Mouse (Mus musculus) bone marrow, adult 2 months (tissue): ENCODE measurements around the gene Fyn. TPM values are rescaled to one million over a fixed set of nuclear protein-coding genes. Genes with fewer than 3 reads are reported as not detected.

Experiments used
- H3K27ac ChIP-seq: fragments of 200-500 bp; 2 replicates; pipeline ENCODE4 v1.5.1; 2012; ENCODE audit warnings: low read depth, mild to moderate bottlenecking, control low read depth, inconsistent platforms, low read length; ENCODE audit not compliant: control insufficient read depth, poor library complexity, insufficient read depth
- H3K4me1 ChIP-seq: fragments of 200-500 bp; 2 replicates; pipeline ENCODE4 v1.6.1; 2011; ENCODE audit warnings: low read length; ENCODE audit not compliant: control insufficient read depth, insufficient read depth
- H3K4me3 ChIP-seq: fragments of 200-500 bp; replicated peaks from 2 replicates; pipeline ENCODE3; 2011; ENCODE audit warnings: mild to moderate bottlenecking, low read depth, low read length, control low read depth; ENCODE audit not compliant: control insufficient read depth
- CTCF ChIP-seq: fragments of 200-500 bp; IDR thresholded peaks from 2 replicates; pipeline ENCODE4 v1.5.1; 2011; ENCODE audit warnings: low read length, control low read depth; ENCODE audit not compliant: control insufficient read depth, insufficient read depth
- POLR2A ChIP-seq: fragments of 200-500 bp; IDR thresholded peaks from 2 replicates; pipeline ENCODE4 v1.6.1; 2011; ENCODE audit warnings: low read depth, mild to moderate bottlenecking, control low read depth, low read length, borderline replicate concordance; ENCODE audit not compliant: control insufficient read depth
- WGBS: fragments of 180-500 bp; shearing (Covaris S2); methylation state at CpG from one replicate; pipeline ENCODE4 v1.1.7; 2018; 5-methylcytosine and 5-hydroxymethylcytosine counted together
- polyA plus RNA-seq: library from polyadenylated mRNA; stranded (reverse); fragments of >200 nt; gene quantifications from 2 replicates; pipeline ENCODE4 v1.2.4, GENCODE M21; 2011; ENCODE audit warnings: low replicate concordance; ENCODE audit not compliant: missing spikeins, insufficient read depth, insufficient read length

The Fyn gene
- polyA plus RNA-seq, 1 experiment = 32.3 TPM

GRCm38 (mm10) chr10:39509937-39510336 lies 141.3 kb downstream of the Fyn start:
- no peaks in the 10 kb centered on the region for H3K4me1 ChIP-seq
- no peak overlapping the region for H3K4me3 ChIP-seq
- TF ChIP-seq CTCF (no peak), POLR2A (no peak)
- no peak overlapping the region for H3K27ac ChIP-seq
- 86% methylated on average over 8 of the region's 8 CpGs for WGBS

GRCm38 (mm10) chr10:39512631-39513314 lies 144.1 kb downstream of the Fyn start:
- no peaks in the 10 kb centered on the region for H3K4me1 ChIP-seq
- H3K27ac ChIP-seq = no peak overlapping the region
- H3K4me3 ChIP-seq = no peak overlapping the region
- WGBS = 87% methylated on average over 14 of the region's 14 CpGs
- TF ChIP-seq CTCF = no peak
- TF ChIP-seq POLR2A = no peak

- H3K27ac ChIP-seq = no peak overlapping the region
- WGBS = 83% methylated on average over 8 of the region's 8 CpGs
Measured at GRCm38 (mm10) chr10:39514916-39515315, 146.3 kb downstream of the Fyn start.

GRCm38 (mm10) chr10:39516541-39517133 lies 148.0 kb downstream of the Fyn start:
- Histone ChIP-seq H3K4me3 (no peak overlapping the region), H3K27ac (no peak overlapping the region), H3K4me1 (no peaks in the 10 kb centered on the region)
- TF ChIP-seq CTCF = no peak
- no peak for TF ChIP-seq POLR2A
- WGBS = 71% methylated on average over 6 of the region's 6 CpGs

More at GRCm38 (mm10) chr10:39514916-39515315, 146.3 kb downstream of the Fyn start:
- Histone ChIP-seq H3K4me1 (no peaks in the 10 kb centered on the region), H3K4me3 (no peak overlapping the region)
- TF ChIP-seq CTCF = no peak
- no peak for TF ChIP-seq POLR2A

- 86% methylated on average over 9 of the region's 9 CpGs for WGBS
- TF ChIP-seq POLR2A (no peak), CTCF (no peak)
- no peaks in the 10 kb centered on the region; the same call in 1 of the 2 replicates for H3K4me1 ChIP-seq
Measured at GRCm38 (mm10) chr10:39517375-39517774, 148.7 kb downstream of the Fyn start.

GRCm38 (mm10) chr10:39518232-39518631 lies 149.6 kb downstream of the Fyn start:
- TF ChIP-seq CTCF (no peak), POLR2A (no peak)
- no peak overlapping the region for H3K4me3 ChIP-seq
- 83% methylated on average over 8 of the region's 8 CpGs for WGBS
- no peak overlapping the region for H3K27ac ChIP-seq
- no peaks in the 10 kb centered on the region; the same call in 1 of the 2 replicates for H3K4me1 ChIP-seq

More at GRCm38 (mm10) chr10:39517375-39517774, 148.7 kb downstream of the Fyn start:
- no peak overlapping the region for H3K27ac ChIP-seq
- H3K4me3 ChIP-seq = no peak overlapping the region

GRCm38 (mm10) chr10:39518859-39519258 lies 150.2 kb downstream of the Fyn start:
- 80% methylated on average over 3 of the region's 3 CpGs for WGBS
- Histone ChIP-seq H3K4me3 (no peak overlapping the region), H3K4me1 (no peaks in the 10 kb centered on the region; the same call in 1 of the 2 replicates), H3K27ac (no peak overlapping the region)
- TF ChIP-seq CTCF = no peak

- no peaks in the 10 kb centered on the region; the same call in 1 of the 2 replicates for H3K4me1 ChIP-seq
- TF ChIP-seq CTCF (peak; percentile 32), POLR2A (no peak)
- WGBS = 63% methylated on average over 9 of the region's 9 CpGs
- no peak overlapping the region for H3K4me3 ChIP-seq
- H3K27ac ChIP-seq = no peak overlapping the region
Measured at GRCm38 (mm10) chr10:39520123-39520989, 151.7 kb downstream of the Fyn start.
